Mouse (Mus musculus) bone marrow macrophage, adult 2 months (primary cell): ENCODE results near the gene Mad2l1bp.

Experiments
- CTCF ChIP-seq: IDR thresholded peaks from 2 replicates; pipeline ENCODE4 v1.5.1; 2012; ENCODE audit warnings: low read depth, mild to moderate bottlenecking, low read length, moderate library complexity
- POLR2A ChIP-seq: IDR thresholded peaks from 2 replicates; pipeline ENCODE4 v1.6.1; 2012; ENCODE audit warnings: mild to moderate bottlenecking, low read depth, low read length, borderline replicate concordance

- TF ChIP-seq POLR2A = no peak
- no peak for TF ChIP-seq CTCF
These were observed 42.7 kb downstream of the Mad2l1bp start, which contains the start of gene Mrps18a for GRCm38 (mm10) chr17:46110402-46111289.
